Mouse (Mus musculus) gastrocnemius, adult 8-10 months (tissue): ENCODE results near the gene Cdk20. TPM values are rescaled to one million over a fixed set of nuclear protein-coding genes. Genes with fewer than 3 reads are reported as not detected.

Experiments used
- total RNA-seq, 4 experiments: library from RNA; stranded (reverse); gene quantifications; 2 replicates each; pipeline ENCODE4 v1.2.4; 2022

Cdk20 gene
- total RNA-seq, 4 experiments from 2014 or later = 2.5 to 3.8 (median 2.9) TPM

Other genes starting within 250 kb of the Cdk20 start
- 1 to 10 TPM; 6.7 to 9.1 (median 7.8) TPM for gene Cdc14b, start 157.0 kb upstream of the Cdk20 start, total RNA-seq
- 10 to 100 TPM; 49.4 to 59.4 (median 50.8) TPM for gene Aaed1, start 119.6 kb upstream of the Cdk20 start, total RNA-seq
- 100 to 1,000 TPM; 113 to 163 (median 129) TPM for gene Ctsl, start 61.4 kb upstream of the Cdk20 start, total RNA-seq
- gene Fam240b, start 65.5 kb downstream of the Cdk20 start, total RNA-seq = under 1 TPM in 1 of 4 experiments, not detected in 3; 0.27 TPM